Comparison of ENCODE assay signal across 10 mouse cellular contexts in genomic region chr2:31683666-31684065, GRCm38 (mm10). TPM values are rescaled to one million over a fixed set of nuclear protein-coding genes. Genes with fewer than 3 reads are reported as not detected.
DNase-seq lines count a peak whose midpoint lies in the region; ATAC-seq and TF ChIP-seq lines count a peak whose summit lies in the region.
"Had no signal": no experiment of that assay in that cellular context is flagged by ENCODE, and none has a peak within 500 bp of the region (broad histone marks: within the 10 kb centered on the region; RNA-seq: fewer than 3 reads in every experiment).

No protein-coding gene starts in this region.

- intact Hi-C loops in heart, postnatal 10 days (cut with DNase I), result loop anchor here (1.0 to 10.0 kb wide), 3 partner anchors 163 to 451 kb away; partner anchors contain the start of gene Fibcd1
- intact Hi-C loops in left cerebral cortex, postnatal 10 days (cut with DNase I), result loop anchor here (5.0 to 10.0 kb wide), 2 partner anchors 201 to 234 kb away; partner anchors contain the start of gene Lamc3

- ATAC-seq in hindbrain, embryonic 14.5 days (ENCODE audit: low FRiP score), result no peak
- no peak for ATAC-seq in hindbrain, embryonic 13.5 days (ENCODE audit: low FRiP score)

- no peaks in the 10 kb centered on the region for H3K9me3 ChIP-seq in hindbrain, embryonic 14.5 days (ENCODE audit: control insufficient read depth, low read length)
- H3K9me3 ChIP-seq in hindbrain, embryonic 13.5 days, result no peaks in the 10 kb centered on the region
- H3K9me3 ChIP-seq in ES-E14 (ENCODE audit: control insufficient read depth, insufficient read depth, low read depth, low read length), result no peaks in the 10 kb centered on the region
- H3K9me3 ChIP-seq: embryonic facial prominence, embryonic 15.5 days had no signal

- H3K36me3 ChIP-seq in hindbrain, embryonic 14.5 days (replicated peaks; ENCODE audit: control insufficient read depth, insufficient read depth), result peaks cover 28% of the 10 kb centered on the region
- H3K36me3 ChIP-seq in hindbrain, embryonic 13.5 days, result peaks cover 21% of the 10 kb centered on the region
- H3K36me3 ChIP-seq in ES-E14 (ENCODE audit: control insufficient read depth, insufficient read depth, low read length, poor library complexity, severe bottlenecking), result peaks cover 23% of the 10 kb centered on the region

- H3K4me1 ChIP-seq in hindbrain, embryonic 14.5 days (replicated peaks; ENCODE audit: control insufficient read depth, insufficient read depth, low read length), result no peaks in the 10 kb centered on the region
- peaks cover 4% of the 10 kb centered on the region; the same call in 1 of the 2 replicates for H3K4me1 ChIP-seq in hindbrain, embryonic 13.5 days (replicated peaks)
- H3K4me1 ChIP-seq in ES-E14 (ENCODE audit: control insufficient read depth in 2 of 2, insufficient read depth in 2 of 2, low read length in 2 of 2, poor library complexity in 1 of 2), result no peaks in the 10 kb centered on the region

- H3K27me3 ChIP-seq in hindbrain, embryonic 14.5 days (ENCODE audit: control insufficient read depth, insufficient read depth, low read length), result no peaks in the 10 kb centered on the region
- H3K27me3 ChIP-seq in hindbrain, embryonic 13.5 days, result no peaks in the 10 kb centered on the region
- H3K27me3 ChIP-seq: embryonic facial prominence, embryonic 15.5 days had no signal

- DNase-seq in hindbrain, embryonic 14.5 days (ENCODE audit: low spot score), result peak; percentile 85
- no peak for DNase-seq in ES-E14 (ENCODE audit: low read depth, low spot score)
- peak; percentile 61 for DNase-seq in c-Kit-positive CD71-positive TER-119-positive erythroid progenitor cells, embryonic 14.5 days (ENCODE audit: low spot score)
- peak; percentile 63 to 79 for DNase-seq in heart, postnatal 10 days
- DNase-seq in left cerebral cortex, postnatal 10 days (ENCODE audit: extremely low spot score in 1 of 2, low spot score in 2 of 2), result peak; percentile 64 to 65
- DNase-seq in natural killer cell, adult 2 months (ENCODE audit: low spot score in 2 of 2), result peak; percentile 47 to 58
- DNase-seq in urinary bladder, postnatal 25 days (ENCODE audit: low spot score), result peak; percentile 50

- H3K27ac ChIP-seq in hindbrain, embryonic 14.5 days, result no peak overlapping the region
- H3K27ac ChIP-seq in hindbrain, embryonic 13.5 days, result no peak overlapping the region
- no peak overlapping the region for H3K27ac ChIP-seq in ES-E14 (ENCODE audit: insufficient read depth, low read depth, low read length, poor library complexity, severe bottlenecking)
- H3K27ac ChIP-seq: embryonic facial prominence, embryonic 15.5 days; macrophage had no signal

- in situ Hi-C loops in ES-E14 (cut with MboI; ENCODE audit: low sequenced_read_pairs in 2 of 2, unreplicated experiment in 2 of 2), result no loop called here

- no peak overlapping the region for H3K4me2 ChIP-seq in hindbrain, embryonic 14.5 days (replicated peaks)
- H3K4me2 ChIP-seq in hindbrain, embryonic 13.5 days, result no peak overlapping the region
- H3K4me2 ChIP-seq: embryonic facial prominence, embryonic 15.5 days had no signal

- H3K4me3 ChIP-seq in hindbrain, embryonic 14.5 days (replicated peaks; ENCODE audit: low read length), result no peak overlapping the region
- H3K4me3 ChIP-seq in hindbrain, embryonic 13.5 days, result no peak overlapping the region
- no peak overlapping the region for H3K4me3 ChIP-seq in ES-E14 (ENCODE audit: insufficient read depth in 1 of 2, low read depth in 1 of 2, low read length in 2 of 2, poor library complexity in 1 of 2, severe bottlenecking in 1 of 2)
- H3K4me3 ChIP-seq: embryonic facial prominence, embryonic 15.5 days had no signal

- 28% methylated on average over 2 of the region's 2 CpGs for WGBS in hindbrain, embryonic 14.5 days
- 39% methylated on average over 2 of the region's 2 CpGs for WGBS in hindbrain, embryonic 13.5 days

- H3K9ac ChIP-seq in hindbrain, embryonic 14.5 days, result no peak overlapping the region
- no peak overlapping the region for H3K9ac ChIP-seq in hindbrain, embryonic 13.5 days
- no peak overlapping the region for H3K9ac ChIP-seq in ES-E14 (ENCODE audit: insufficient read depth, low read depth, low read length, poor library complexity, severe bottlenecking)
- H3K9ac ChIP-seq: embryonic facial prominence, embryonic 15.5 days had no signal

TF ChIP-seq in ES-E14, 5 proteins besides CTCF, POLR2A, EP300 and RAD21:
- TF ChIP-seq ZC3H11A (IDR thresholded peaks at IDR 0.05; ENCODE audit: borderline replicate concordance, low read depth, low read length) (peak; percentile 25; the same call in 1 of the 2 replicates), MAFK (IDR thresholded peaks at IDR 0.05; ENCODE audit: insufficient read depth, low read depth, low read length) (no peak)
TF ChIP-seq in ES-E14: peak in this region for 1.

RNA-seq across cellular contexts. Expression of gene Abl1, which starts 4.5 kb away (rescaled TPM):
- 19.7 and 20.9 TPM in 2 replicates for polyA plus RNA-seq in hindbrain, embryonic 14.5 days (2014; fragmentation: Nextera tagmentation; extraction: Ambion mirVana)
- 19.7 and 21.7 TPM in 2 replicates for polyA plus RNA-seq in hindbrain, embryonic 13.5 days (2015; fragmentation: Nextera tagmentation; extraction: Ambion mirVana)
- 39.9 and 41.9 TPM in 2 replicates for total RNA-seq in ES-E14 (2012; rRNA removed)
- 10 to 100 TPM; 56.8 to 65.5 TPM for total RNA-seq in heart, postnatal 10 days (2021)
- total RNA-seq in left cerebral cortex, postnatal 10 days (2021), result 10 to 100 TPM; 39.7 to 40.5 TPM

RNA-seq across cellular contexts. Expression of gene Exosc2, which starts 13.2 kb away (rescaled TPM):
- 29.5 and 33.1 TPM in 2 replicates for polyA plus RNA-seq in hindbrain, embryonic 14.5 days (2014; fragmentation: Nextera tagmentation; extraction: Ambion mirVana)
- 41.3 and 43.4 TPM in 2 replicates for polyA plus RNA-seq in hindbrain, embryonic 13.5 days (2015; fragmentation: Nextera tagmentation; extraction: Ambion mirVana)
- 103 and 105 TPM in 2 replicates for total RNA-seq in ES-E14 (2012; rRNA removed)
- total RNA-seq in heart, postnatal 10 days (2021), result 10 to 100 TPM; 14.1 to 16.0 TPM
- total RNA-seq in left cerebral cortex, postnatal 10 days (2021), result 10 to 100 TPM; 24.2 to 26.3 TPM

RNA-seq across cellular contexts. Expression of gene Prdm12, which starts 43.8 kb away (rescaled TPM):
- 0.50 and 0.89 TPM in 2 replicates for polyA plus RNA-seq in hindbrain, embryonic 14.5 days (2014; fragmentation: Nextera tagmentation; extraction: Ambion mirVana)
- polyA plus RNA-seq in hindbrain, embryonic 13.5 days (2015; fragmentation: Nextera tagmentation; extraction: Ambion mirVana), result 2.2 and 4.0 TPM in 2 replicates
- total RNA-seq in ES-E14 (2012; rRNA removed), result 0.13 TPM in 1 of 2 replicates, not detected in the other
- total RNA-seq in heart, postnatal 10 days (2021), result not detected
- total RNA-seq in left cerebral cortex, postnatal 10 days (2021), result under 1 TPM; 0.36 to 0.54 TPM
- polyA plus RNA-seq: macrophage had no signal
